Mouse (Mus musculus): Measurements from ENCODE around the gene Psmg3.

Psmg3 gene

GRCm38 (mm10) chr5:139793338-139794089, 33.2 kb downstream of the Psmg3 start:
- DNase-seq = no peak

GRCm38 (mm10) chr5:139792966-139793337, 33.7 kb downstream of the Psmg3 start:
- no peak for DNase-seq

DNA sequence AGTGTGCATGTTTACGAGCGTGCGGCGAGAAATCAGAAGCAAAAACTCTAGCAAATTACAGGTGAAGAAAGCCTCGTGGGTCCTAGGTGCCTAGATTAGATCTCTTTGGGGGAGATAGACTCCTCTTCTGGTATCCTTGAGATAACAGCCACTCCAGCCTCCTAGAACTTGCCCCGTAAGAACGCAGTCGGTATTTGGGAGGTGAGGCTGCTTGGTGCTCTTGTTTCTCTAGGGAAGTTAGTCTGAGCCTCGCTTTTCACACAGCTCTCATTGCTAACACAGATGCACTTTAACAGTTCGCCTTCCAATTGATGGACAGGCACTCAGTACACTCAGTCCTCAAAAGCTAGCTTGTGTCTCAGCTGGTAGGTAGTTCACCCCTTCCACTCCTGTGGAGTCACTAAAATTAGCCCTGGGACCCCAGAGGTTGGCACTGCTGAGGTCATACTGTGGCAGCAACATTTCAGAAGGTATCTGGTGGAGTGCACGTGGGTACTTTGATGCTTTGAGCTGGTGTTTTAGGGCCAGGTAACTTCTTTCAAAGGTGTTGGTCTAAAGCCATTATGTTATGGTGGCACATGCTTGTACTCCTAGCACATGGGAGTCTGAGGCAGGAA, 34.4 kb downstream of the Psmg3 start:
- DNase-seq = no peak

- peak; percentile 92 to 95 for DNase-seq
These were observed 35.2 kb downstream of the Psmg3 start, which contains the start of gene Mafk for GRCm38 (mm10) chr5:139791227-139792158. Mafk (plus strand) TSS chr5:139791513.

- no peak for DNase-seq
These were observed 37.2 kb downstream of the Psmg3 start for GRCm38 (mm10) chr5:139789466-139789865.

DNA sequence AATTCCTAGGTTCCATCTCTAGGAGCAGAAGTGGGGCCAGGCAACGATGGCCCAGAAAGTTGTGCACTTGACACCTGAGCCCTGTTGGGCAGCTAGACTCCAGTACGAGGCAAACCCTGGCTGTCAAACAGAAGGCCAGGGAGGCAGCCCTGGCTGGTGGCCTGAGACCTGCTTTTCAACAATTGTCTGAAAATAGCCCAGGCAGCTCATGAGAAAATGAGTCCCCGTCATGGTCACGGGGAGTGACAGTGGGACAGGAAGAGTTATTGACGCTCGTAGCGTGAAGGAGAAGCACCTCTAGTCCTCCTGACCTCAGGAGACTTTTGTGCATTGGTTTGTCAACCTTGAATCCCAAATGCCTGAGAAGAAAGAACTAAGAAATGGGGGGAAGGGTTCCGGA, 45.3 kb downstream of the Psmg3 start:
- no peak for DNase-seq

DNA sequence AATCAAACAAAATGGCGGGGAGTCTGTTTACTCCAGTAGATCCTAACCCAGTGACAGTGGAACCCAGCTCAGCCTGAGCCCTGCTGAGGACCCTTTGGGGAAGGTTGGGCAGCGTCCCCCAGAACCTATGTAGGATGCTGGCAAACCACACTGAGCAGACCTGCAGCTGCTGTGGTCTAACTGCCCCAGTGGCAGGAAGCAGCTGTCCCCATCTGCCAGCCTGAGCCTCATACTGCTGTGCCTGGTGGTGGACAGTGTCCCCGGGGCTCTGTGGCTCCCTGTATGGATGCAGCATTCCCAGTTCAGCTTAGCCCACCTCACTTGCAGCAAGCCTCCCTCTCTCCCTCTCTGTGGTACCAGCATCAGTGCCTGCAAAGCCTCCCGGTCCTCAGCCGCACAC, 49.7 kb downstream of the Psmg3 start:
- DNase-seq = no peak

DNA sequence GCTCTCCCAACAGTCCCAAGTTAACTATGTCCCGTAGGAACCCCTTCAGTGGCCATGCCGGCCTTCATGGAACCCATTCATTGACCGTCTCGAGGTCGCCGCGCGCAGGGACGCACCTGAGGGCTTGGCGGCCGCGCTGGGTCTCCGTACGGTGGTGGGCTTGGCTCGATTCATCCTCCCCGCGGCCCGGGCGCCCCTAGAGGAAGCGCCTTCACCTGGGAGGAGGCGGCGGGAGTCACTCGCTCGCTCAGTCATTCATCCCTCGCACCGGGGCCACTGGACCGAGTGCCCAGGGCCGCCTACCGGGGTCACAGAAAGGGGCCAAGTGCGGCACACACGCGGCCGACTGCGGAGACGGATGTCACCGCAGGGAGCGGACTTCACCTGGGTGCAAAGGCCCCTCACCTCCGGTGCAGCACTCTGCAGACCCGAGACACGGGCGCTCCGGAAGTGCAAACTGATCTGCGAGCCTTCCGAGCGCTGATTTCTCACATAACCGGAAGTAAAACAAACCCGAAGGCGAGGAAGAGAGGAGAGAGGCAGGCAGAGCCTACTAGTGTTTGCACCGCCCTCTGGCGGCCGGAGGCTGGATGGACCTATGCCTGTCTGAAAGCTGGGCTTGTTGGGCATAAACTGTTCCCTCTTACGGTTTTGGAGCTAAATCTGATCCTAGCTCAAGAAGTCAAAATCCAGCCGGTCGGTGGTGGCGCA, 51.3 kb downstream of the Psmg3 start, which contains the start of gene Ints1:
Gene Ints1, minus strand, starts transcription at position 459 of the 711 bp plus-strand sequence.
- peak; percentile 98 to 99 for DNase-seq

All from cerebellum, postnatal 10 days (tissue).